Mouse (Mus musculus) ES-E14 (cell line): Measurements from ENCODE around the gene Cald1. TPM values are rescaled to one million over a fixed set of nuclear protein-coding genes. Genes with fewer than 3 reads are reported as not detected.

Source experiments
- DNase-seq: peaks from one replicate; pipeline ENCODE4 v3.0.0-alpha.2; 2013; ENCODE audit warnings: low read depth, low spot score
- H3K27ac ChIP-seq: 2 replicates; pipeline ENCODE4 v1.5.1; 2012; ENCODE audit warnings: low read depth, mild to moderate bottlenecking, low read length, moderate library complexity, mixed read lengths; ENCODE audit not compliant: poor library complexity, insufficient read depth, severe bottlenecking
- H3K36me3 ChIP-seq: 2 replicates; pipeline ENCODE4 v1.6.1; 2012; ENCODE audit warnings: mild to moderate bottlenecking, low read length, moderate library complexity, mixed read lengths; ENCODE audit not compliant: control insufficient read depth, poor library complexity, insufficient read depth, severe bottlenecking
- H3K4me1 ChIP-seq, 2 experiments: fragments of 150-350 bp in 1 of 2; sonication (generic) in 1 of 2; 2 replicates each; pipeline ENCODE4 v1.6.1; 2012; ENCODE audit warnings: low read length in 2 of 2, mild to moderate bottlenecking in 1 of 2, mixed read lengths in 1 of 2; ENCODE audit not compliant: control insufficient read depth in 2 of 2, insufficient read depth in 2 of 2, poor library complexity in 1 of 2
- H3K4me3 ChIP-seq, 2 experiments: fragments of 150-350 bp in 1 of 2; sonication (generic) in 1 of 2; 2 replicates each; pipeline ENCODE4 v1.5.1; 2012; ENCODE audit warnings: low read length in 2 of 2, low read depth in 1 of 2, mild to moderate bottlenecking in 1 of 2, mixed read lengths in 1 of 2; ENCODE audit not compliant: insufficient read depth in 1 of 2, poor library complexity in 1 of 2, severe bottlenecking in 1 of 2
- H3K9ac ChIP-seq: 2 replicates; pipeline ENCODE4 v1.6.1; 2012; ENCODE audit warnings: low read depth, mild to moderate bottlenecking, low read length, mixed read lengths; ENCODE audit not compliant: poor library complexity, insufficient read depth, severe bottlenecking
- H3K9me3 ChIP-seq: fragments of 150-350 bp; sonication (generic); 2 replicates; pipeline ENCODE4 v1.6.1; 2012; ENCODE audit warnings: low read depth, mild to moderate bottlenecking, low read length; ENCODE audit not compliant: control insufficient read depth, insufficient read depth
- CHD2 ChIP-seq: IDR thresholded peaks from 2 replicates; pipeline ENCODE4 v1.6.1; 2014; ENCODE audit warnings: mild to moderate bottlenecking, low read depth, low read length, inconsistent platforms
- HCFC1 ChIP-seq: IDR thresholded peaks from 2 replicates; pipeline ENCODE4 v1.6.1; 2012; ENCODE audit warnings: low read length, inconsistent platforms, borderline replicate concordance; ENCODE audit not compliant: insufficient read depth
- MAFK ChIP-seq: IDR thresholded peaks from 2 replicates; pipeline ENCODE4 v1.6.1; 2014; ENCODE audit warnings: mild to moderate bottlenecking, low read depth, low read length, inconsistent platforms; ENCODE audit not compliant: insufficient read depth
- ZC3H11A ChIP-seq: IDR thresholded peaks from 2 replicates; pipeline ENCODE4 v1.6.1; 2012; ENCODE audit warnings: low read depth, mild to moderate bottlenecking, inconsistent platforms, low read length, borderline replicate concordance
- ZNF384 ChIP-seq: IDR thresholded peaks from 2 replicates; pipeline ENCODE4 v1.6.1; 2012; ENCODE audit warnings: low read depth, low read length, inconsistent platforms
- in situ Hi-C, 2 experiments: fragments of 600-800 bp; cut with MboI; formaldehyde crosslinking; loops; one replicate each; pipeline ENCODE4 v1.15.1; 2025; ENCODE audit warnings: low sequenced_read_pairs in 2 of 2, inconsistent platforms in 1 of 2; ENCODE audit not compliant: unreplicated experiment in 2 of 2
- total RNA-seq: library from RNA; depleted of rRNA; stranded (reverse); fragments of 300-350 nt; gene quantifications from 2 replicates; pipeline ENCODE4 v1.2.3, GENCODE M21; 2012

The Cald1 gene
- total RNA-seq, 1 experiment, result 108 TPM

GRCm38 (mm10) chr6:34714612-34715011 lies 116.3 kb downstream of the Cald1 start:
- Histone ChIP-seq H3K36me3 (no peaks in the 10 kb centered on the region), H3K9ac (no peak overlapping the region), H3K27ac (no peak overlapping the region), H3K4me1 (peaks cover 3 to 18% of the 10 kb centered on the region in 2 experiments; a peak in 3 of 4 replicates), H3K4me3 (no peak overlapping the region), H3K9me3 (no peaks in the 10 kb centered on the region)
- DNase-seq, result no peak
- in situ Hi-C loops, result no loop called here
- TF ChIP-seq HCFC1 (no peak), CHD2 (no peak), ZNF384 (no peak), ZC3H11A (no peak), MAFK (no peak)

- Histone ChIP-seq H3K27ac (no peak overlapping the region), H3K9me3 (no peaks in the 10 kb centered on the region), H3K4me3 (no peak overlapping the region), H3K9ac (no peak overlapping the region), H3K4me1 (peaks cover 0 to 13% of the 10 kb centered on the region in 2 experiments; a peak in 3 of 4 replicates), H3K36me3 (no peaks in the 10 kb centered on the region)
- TF ChIP-seq MAFK, result no peak
- TF ChIP-seq ZC3H11A, result no peak
- TF ChIP-seq HCFC1, result no peak
- no peak for TF ChIP-seq CHD2
- TF ChIP-seq ZNF384, result no peak
- in situ Hi-C loops, result no loop called here
- no peak for DNase-seq
Observed at GRCm38 (mm10) chr6:34716206-34716887, 118.0 kb downstream of the Cald1 start.

- Histone ChIP-seq H3K9me3 (no peaks in the 10 kb centered on the region), H3K4me3 (no peak overlapping the region), H3K9ac (no peak overlapping the region), H3K36me3 (no peaks in the 10 kb centered on the region), H3K4me1 (peaks cover 0 to 13% of the 10 kb centered on the region in 2 experiments; a peak in 3 of 4 replicates), H3K27ac (no peak overlapping the region)
- in situ Hi-C loops, result no loop called here
- peak; percentile 59 for DNase-seq
- TF ChIP-seq MAFK (0 out of 2 replicates have a peak, but pooled peaks have one; percentile 30), CHD2 (no peak)
Observed at GRCm38 (mm10) chr6:34716888-34717635, 118.8 kb downstream of the Cald1 start.

DNA sequence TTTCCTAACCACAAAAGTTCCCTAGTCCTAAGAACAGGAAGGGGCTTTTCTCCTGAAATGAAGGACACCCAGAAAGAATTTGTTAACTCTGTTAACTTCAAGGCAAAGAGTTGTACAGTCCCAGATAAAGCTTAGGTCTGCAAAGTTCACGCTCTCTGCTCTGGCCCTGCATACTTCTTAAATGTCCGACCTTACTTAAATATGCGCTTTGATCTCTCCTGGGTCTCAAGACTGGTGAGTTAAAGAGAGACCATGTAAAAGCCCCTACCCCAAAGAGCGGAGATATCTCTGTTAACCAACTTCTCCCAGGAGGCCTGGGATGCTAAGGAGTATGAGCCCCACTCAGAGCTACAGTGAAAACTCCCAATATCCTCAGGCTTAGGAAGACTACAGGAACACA lies 119.4 kb downstream of the Cald1 start:
- no peak for DNase-seq
- Histone ChIP-seq H3K4me3 (no peak overlapping the region), H3K9ac (no peak overlapping the region), H3K4me1 (peaks cover 0 to 13% of the 10 kb centered on the region in 2 experiments; a peak in 3 of 4 replicates), H3K27ac (no peak overlapping the region), H3K9me3 (no peaks in the 10 kb centered on the region), H3K36me3 (no peaks in the 10 kb centered on the region)
- no peak for TF ChIP-seq CHD2
- TF ChIP-seq MAFK, result no peak
- TF ChIP-seq ZC3H11A, result no peak
- TF ChIP-seq HCFC1, result no peak
- TF ChIP-seq ZNF384, result no peak
- in situ Hi-C loops, result no loop called here
